Mouse (Mus musculus): ENCODE data around the gene Galntl6.

The Galntl6 gene

DNA sequence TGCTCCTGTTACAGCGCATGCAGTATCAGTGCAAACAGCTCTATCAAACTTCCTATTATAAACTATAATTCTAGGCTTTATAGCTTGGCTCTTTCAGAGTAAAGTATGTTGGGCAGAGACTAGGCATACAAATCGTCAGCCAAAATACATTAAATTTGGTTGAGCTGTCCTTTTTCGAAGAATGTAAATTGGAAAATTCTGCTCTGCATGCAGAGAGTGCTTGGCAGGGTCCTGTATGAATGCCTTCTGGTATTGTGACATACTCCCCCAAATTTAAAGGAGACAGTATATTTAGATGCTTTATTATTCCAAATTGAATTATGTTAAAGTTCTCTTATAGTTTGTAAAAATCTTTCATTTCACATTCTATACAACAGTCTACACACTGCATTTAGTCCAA lies 220.7 kb downstream of the Galntl6 start:
- Histone ChIP-seq H3K4me1 (replicated peaks; ENCODE audit: low read depth, low read length) (no peaks in the 10 kb centered on the region), H3K4me3 (replicated peaks; ENCODE audit: low read length) (no peak overlapping the region)
- no peak for TF ChIP-seq NANOG (IDR thresholded peaks at IDR 0.05; ENCODE audit: borderline replicate concordance, low read length)
- no peak for TF ChIP-seq POU5F1 (IDR thresholded peaks at IDR 0.05; ENCODE audit: borderline replicate concordance, low read length)
- no peak for TF ChIP-seq CTCF (conservative IDR thresholded peaks at IDR 0.05; ENCODE audit: low read length)

DNA sequence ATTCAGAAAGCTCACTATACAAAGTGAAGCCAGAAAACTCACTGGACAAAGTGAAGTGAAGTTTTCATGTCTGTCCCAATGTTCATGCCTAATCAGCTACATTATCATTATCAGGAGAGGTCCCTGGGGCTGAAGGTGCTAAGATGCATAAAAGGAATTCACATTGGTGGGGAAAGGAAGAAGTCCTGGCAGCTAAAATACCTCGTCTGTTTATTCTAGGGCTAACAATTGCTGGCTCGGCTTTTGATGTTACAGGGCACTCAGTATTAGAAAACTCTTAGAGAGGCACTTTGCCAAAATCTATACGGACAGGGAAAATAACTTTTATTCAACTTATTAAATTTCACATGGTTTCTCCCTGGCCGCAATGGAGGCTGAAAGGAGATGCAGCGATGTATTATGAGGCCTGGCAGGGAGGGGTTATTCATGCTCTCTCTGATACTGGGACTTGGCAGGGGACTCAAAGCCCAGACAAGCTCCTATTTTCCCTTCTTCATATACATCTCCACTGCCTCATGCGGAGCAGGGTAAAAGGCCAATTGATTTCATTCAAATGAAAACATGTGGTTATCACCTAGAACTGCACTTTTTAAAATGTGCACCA lies 234.5 kb downstream of the Galntl6 start:
- Histone ChIP-seq H3K4me3 (replicated peaks; ENCODE audit: low read length) (no peak overlapping the region), H3K9me3 (ENCODE audit: low read length) (no peaks in the 10 kb centered on the region), H3K27me3 (ENCODE audit: insufficient read depth, low read length) (no peaks in the 10 kb centered on the region), H3K36me3 (ENCODE audit: insufficient read depth, low read length) (no peaks in the 10 kb centered on the region), H3K4me1 (replicated peaks; ENCODE audit: low read depth, low read length) (no peaks in the 10 kb centered on the region)
- TF ChIP-seq CTCF (conservative IDR thresholded peaks at IDR 0.05; ENCODE audit: low read length) (no peak), POU5F1 (IDR thresholded peaks at IDR 0.05; ENCODE audit: borderline replicate concordance, low read length) (no peak), NANOG (IDR thresholded peaks at IDR 0.05; ENCODE audit: borderline replicate concordance, low read length) (no peak)

More for the DNA sequence above, 220.7 kb downstream of the Galntl6 start:
- Histone ChIP-seq H3K36me3 (ENCODE audit: insufficient read depth, low read length) (no peaks in the 10 kb centered on the region), H3K9me3 (ENCODE audit: low read length) (no peaks in the 10 kb centered on the region), H3K27me3 (ENCODE audit: insufficient read depth, low read length) (no peaks in the 10 kb centered on the region)

DNA sequence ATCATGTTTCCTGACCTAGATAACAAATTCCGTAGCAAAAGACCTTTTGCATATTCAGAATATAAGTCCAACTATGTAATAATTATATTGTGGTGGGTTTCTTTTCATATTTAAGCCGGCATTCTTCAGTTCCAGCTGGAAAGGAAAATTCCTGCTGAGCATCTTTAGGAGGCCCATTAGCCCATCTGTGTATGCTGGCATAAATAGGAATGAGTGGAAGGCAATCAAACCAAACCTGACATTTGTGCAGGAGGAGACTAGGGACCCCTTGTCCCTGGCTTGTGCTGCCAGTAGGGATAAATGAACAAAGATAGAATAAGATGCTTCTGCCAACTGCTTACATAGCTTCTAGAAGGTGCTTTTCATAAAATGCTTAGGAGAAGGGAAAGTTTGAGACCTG lies 243.4 kb downstream of the Galntl6 start:
- Histone ChIP-seq H3K27me3 (ENCODE audit: insufficient read depth, low read length) (no peaks in the 10 kb centered on the region), H3K9me3 (ENCODE audit: low read length) (no peaks in the 10 kb centered on the region), H3K4me3 (replicated peaks; ENCODE audit: low read length) (no peak overlapping the region), H3K36me3 (ENCODE audit: insufficient read depth, low read length) (no peaks in the 10 kb centered on the region), H3K4me1 (replicated peaks; ENCODE audit: low read depth, low read length) (no peaks in the 10 kb centered on the region)
- TF ChIP-seq NANOG (IDR thresholded peaks at IDR 0.05; ENCODE audit: borderline replicate concordance, low read length), result no peak

- Histone ChIP-seq H3K36me3 (ENCODE audit: insufficient read depth, low read length) (no peaks in the 10 kb centered on the region), H3K4me3 (replicated peaks; ENCODE audit: low read length) (no peak overlapping the region), H3K9me3 (ENCODE audit: low read length) (no peaks in the 10 kb centered on the region), H3K4me1 (replicated peaks; ENCODE audit: low read depth, low read length) (no peaks in the 10 kb centered on the region), H3K27me3 (ENCODE audit: insufficient read depth, low read length) (no peaks in the 10 kb centered on the region)
- no peak for TF ChIP-seq CTCF (conservative IDR thresholded peaks at IDR 0.05; ENCODE audit: low read length)
- TF ChIP-seq NANOG (IDR thresholded peaks at IDR 0.05; ENCODE audit: borderline replicate concordance, low read length), result no peak
- TF ChIP-seq POU5F1 (IDR thresholded peaks at IDR 0.05; ENCODE audit: borderline replicate concordance, low read length), result no peak
These were observed 252.4 kb downstream of the Galntl6 start for GRCm38 (mm10) chr8:58660019-58660418.

GRCm38 (mm10) chr8:58655631-58656030 lies 256.8 kb downstream of the Galntl6 start:
- H3K27me3 ChIP-seq (ENCODE audit: insufficient read depth, low read length), result no peaks in the 10 kb centered on the region
- TF ChIP-seq CTCF (conservative IDR thresholded peaks at IDR 0.05; ENCODE audit: low read length), result no peak
- no peak for TF ChIP-seq POU5F1 (IDR thresholded peaks at IDR 0.05; ENCODE audit: borderline replicate concordance, low read length)
- H3K4me3 ChIP-seq (replicated peaks; ENCODE audit: low read length), result no peak overlapping the region
- H3K9me3 ChIP-seq (ENCODE audit: low read length), result no peaks in the 10 kb centered on the region
- H3K36me3 ChIP-seq (ENCODE audit: insufficient read depth, low read length), result no peaks in the 10 kb centered on the region
- H3K4me1 ChIP-seq (replicated peaks; ENCODE audit: low read depth, low read length), result no peaks in the 10 kb centered on the region

DNA sequence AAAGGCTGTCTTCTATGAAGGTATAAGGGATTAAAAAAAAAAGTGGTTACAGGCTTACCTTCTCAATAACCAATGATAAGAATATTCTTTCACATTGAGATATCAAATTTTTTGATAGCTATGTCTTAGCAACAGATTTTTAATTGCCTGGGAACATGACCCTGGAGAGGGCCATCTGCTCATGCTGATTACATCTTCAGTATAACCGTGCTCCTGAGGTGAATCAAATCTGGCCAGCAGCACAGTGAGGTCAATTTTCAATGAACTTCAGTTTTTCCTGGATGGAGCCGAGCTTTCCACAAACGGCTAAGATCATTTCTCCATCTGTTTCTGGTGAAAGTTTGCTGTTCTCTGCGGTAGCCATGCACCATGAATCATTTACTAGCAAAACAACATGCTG lies 306.0 kb downstream of the Galntl6 start:
- H3K9me3 ChIP-seq (ENCODE audit: low read length), result no peaks in the 10 kb centered on the region
- no peaks in the 10 kb centered on the region for H3K4me1 ChIP-seq (replicated peaks; ENCODE audit: low read depth, low read length)
- H3K4me3 ChIP-seq (replicated peaks; ENCODE audit: low read length), result no peak overlapping the region
- H3K27me3 ChIP-seq (ENCODE audit: insufficient read depth, low read length), result no peaks in the 10 kb centered on the region
- H3K36me3 ChIP-seq (ENCODE audit: insufficient read depth, low read length), result no peaks in the 10 kb centered on the region
- TF ChIP-seq NANOG (IDR thresholded peaks at IDR 0.05; ENCODE audit: borderline replicate concordance, low read length), result no peak
- no peak for TF ChIP-seq CTCF (conservative IDR thresholded peaks at IDR 0.05; ENCODE audit: low read length)
- TF ChIP-seq POU5F1 (IDR thresholded peaks at IDR 0.05; ENCODE audit: borderline replicate concordance, low read length), result no peak

GRCm38 (mm10) chr8:58604751-58605150 lies 307.7 kb downstream of the Galntl6 start:
- Histone ChIP-seq H3K27me3 (ENCODE audit: insufficient read depth, low read length) (no peaks in the 10 kb centered on the region), H3K4me3 (replicated peaks; ENCODE audit: low read length) (no peak overlapping the region), H3K36me3 (ENCODE audit: insufficient read depth, low read length) (no peaks in the 10 kb centered on the region), H3K9me3 (ENCODE audit: low read length) (no peaks in the 10 kb centered on the region), H3K4me1 (replicated peaks; ENCODE audit: low read depth, low read length) (no peaks in the 10 kb centered on the region)
- TF ChIP-seq POU5F1 (IDR thresholded peaks at IDR 0.05; ENCODE audit: borderline replicate concordance, low read length) (no peak), CTCF (conservative IDR thresholded peaks at IDR 0.05; ENCODE audit: low read length) (no peak), NANOG (IDR thresholded peaks at IDR 0.05; ENCODE audit: borderline replicate concordance, low read length) (no peak)

GRCm38 (mm10) chr8:58597834-58598233 lies 314.6 kb downstream of the Galntl6 start:
- TF ChIP-seq POU5F1 (IDR thresholded peaks at IDR 0.05; ENCODE audit: borderline replicate concordance, low read length), result no peak
- no peaks in the 10 kb centered on the region for H3K36me3 ChIP-seq (ENCODE audit: insufficient read depth, low read length)
- H3K4me3 ChIP-seq (replicated peaks; ENCODE audit: low read length), result no peak overlapping the region
- no peaks in the 10 kb centered on the region for H3K4me1 ChIP-seq (replicated peaks; ENCODE audit: low read depth, low read length)
- no peaks in the 10 kb centered on the region for H3K27me3 ChIP-seq (ENCODE audit: insufficient read depth, low read length)
- no peaks in the 10 kb centered on the region for H3K9me3 ChIP-seq (ENCODE audit: low read length)

DNA sequence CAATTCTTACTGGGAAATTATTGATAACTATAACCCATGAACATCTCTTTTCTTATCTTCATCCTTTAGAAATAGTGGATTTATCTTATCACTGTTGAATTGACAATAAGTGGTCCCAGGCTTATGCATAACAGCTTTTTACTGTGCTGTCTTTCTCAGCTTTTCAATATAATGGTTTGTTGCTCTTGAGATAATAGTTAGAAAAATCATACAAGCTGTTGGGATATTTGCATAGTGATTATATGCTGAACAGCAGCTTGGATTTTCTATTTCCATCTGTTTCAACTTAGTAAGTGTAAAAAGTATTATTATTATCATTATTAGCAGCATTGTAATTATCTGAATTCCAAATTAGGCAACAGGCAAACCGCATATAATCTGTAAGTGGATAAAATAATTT lies 337.1 kb downstream of the Galntl6 start:
- no peaks in the 10 kb centered on the region for H3K4me1 ChIP-seq (replicated peaks; ENCODE audit: low read depth, low read length)
- H3K27me3 ChIP-seq (ENCODE audit: insufficient read depth, low read length), result no peaks in the 10 kb centered on the region
- TF ChIP-seq CTCF (conservative IDR thresholded peaks at IDR 0.05; ENCODE audit: low read length) (no peak), POU5F1 (IDR thresholded peaks at IDR 0.05; ENCODE audit: borderline replicate concordance, low read length) (no peak)

More for the DNA sequence above, 337.1 kb downstream of the Galntl6 start:
- Histone ChIP-seq H3K9me3 (ENCODE audit: low read length) (no peaks in the 10 kb centered on the region), H3K4me3 (replicated peaks; ENCODE audit: low read length) (no peak overlapping the region), H3K36me3 (ENCODE audit: insufficient read depth, low read length) (no peaks in the 10 kb centered on the region)

Measured in E14TG2a.4 (cell line).